Mouse (Mus musculus) kidney, embryonic 15.5 days (tissue): ENCODE measurements around the gene Tmem259. TPM values are rescaled to one million over a fixed set of nuclear protein-coding genes. Genes with fewer than 3 reads are reported as not detected.
A peak's percentile ranks its signal among the peaks of the same experiment; 100 is the strongest.

ENCODE experiments used
- ATAC-seq: fragments of 200-750 bp; cut with Nextera tagmentation; replicated peaks from 2 replicates; pipeline ENCODE4 v1.8.0; 2017; ENCODE audit warnings: moderate TSS enrichment; ENCODE audit not compliant: low FRiP score
- H3K27ac ChIP-seq: fragments of 300-500 bp; sonication (generic); 2 replicates; pipeline ENCODE4 v1.5.1; 2015; ENCODE audit warnings: mild to moderate bottlenecking, inconsistent platforms
- H3K27me3 ChIP-seq: fragments of 300-500 bp; sonication (generic); 2 replicates; pipeline ENCODE4 v1.6.1; 2015; ENCODE audit warnings: inconsistent platforms
- H3K36me3 ChIP-seq: fragments of 300-500 bp; sonication (generic); 2 replicates; pipeline ENCODE4 v1.6.1; 2015; ENCODE audit warnings: inconsistent platforms
- H3K4me1 ChIP-seq: fragments of 300-500 bp; sonication (generic); 2 replicates; pipeline ENCODE4 v1.6.1; 2015; ENCODE audit warnings: inconsistent platforms
- H3K4me2 ChIP-seq: fragments of 300-500 bp; sonication (generic); 2 replicates; pipeline ENCODE4 v1.6.1; 2015; ENCODE audit warnings: moderate library complexity, mild to moderate bottlenecking, inconsistent platforms
- H3K4me3 ChIP-seq: fragments of 300-500 bp; sonication (generic); replicated peaks from 2 replicates; pipeline ENCODE4 v1.5.1; 2015; ENCODE audit warnings: mild to moderate bottlenecking, inconsistent platforms
- H3K9ac ChIP-seq: fragments of 300-500 bp; sonication (generic); 2 replicates; pipeline ENCODE4 v1.6.1; 2015; ENCODE audit warnings: mild to moderate bottlenecking, inconsistent platforms
- H3K9me3 ChIP-seq: fragments of 300-500 bp; sonication (generic); replicated peaks from 2 replicates; pipeline ENCODE4 v1.6.1; 2016; ENCODE audit warnings: inconsistent platforms
- WGBS: fragments of 180-500 bp; shearing (Covaris S2); methylation state at CpG from one replicate; pipeline ENCODE4 v1.1.7; 2015; ENCODE audit warnings: mixed read lengths; 5-methylcytosine and 5-hydroxymethylcytosine counted together
- polyA plus RNA-seq: library from polyadenylated mRNA; unstranded; fragments of >200 nt; fragmentation: Nextera tagmentation; extraction: Ambion mirVana; gene quantifications from 2 replicates; pipeline ENCODE4 v1.2.1, GENCODE M21; 2015

Tmem259 gene
- polyA plus RNA-seq, 1 experiment from 2014 or later: 17.5 TPM

DNA sequence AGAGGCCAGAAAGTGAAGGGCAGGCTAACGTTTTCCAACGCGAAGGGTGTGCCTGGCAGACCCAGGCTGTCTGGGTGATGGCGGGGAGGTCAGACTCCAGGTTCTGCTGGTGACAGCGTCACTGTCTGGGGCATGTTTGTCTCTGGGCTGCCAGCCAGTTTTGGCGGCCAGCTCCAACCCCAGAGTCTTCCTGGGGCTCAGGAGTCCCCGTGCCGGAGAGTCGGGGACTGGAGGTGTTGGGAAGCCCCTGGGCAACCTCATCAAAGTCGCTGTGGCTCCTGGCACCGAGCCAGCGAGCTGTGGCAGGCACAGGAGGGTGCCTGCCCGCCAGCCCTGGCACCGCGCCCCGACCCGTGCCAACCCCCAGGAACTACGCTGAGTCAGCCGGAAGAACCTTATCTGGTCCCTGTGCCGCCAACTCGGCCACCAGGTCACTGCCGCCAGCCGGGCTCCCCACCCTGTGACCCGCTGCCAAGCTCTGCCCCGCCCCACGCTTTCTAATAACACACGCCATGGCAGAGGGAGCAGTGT, 47.2 kb downstream of the Tmem259 start:
- no peak for ATAC-seq
- Histone ChIP-seq H3K9me3 (no peaks in the 10 kb centered on the region), H3K27me3 (no peaks in the 10 kb centered on the region), H3K36me3 (peaks cover 58% of the 10 kb centered on the region), H3K4me2 (peak overlapping the region; percentile 13; the same call in 1 of the 2 replicates), H3K9ac (0 out of 2 replicates have a peak overlapping the region, but pooled peaks have one; percentile 0), H3K4me1 (peaks cover 89% of the 10 kb centered on the region), H3K4me3 (no peak overlapping the region), H3K27ac (peak overlapping the region; percentile 91)
- WGBS: 63% methylated on average over 27 of the region's 27 CpGs

DNA sequence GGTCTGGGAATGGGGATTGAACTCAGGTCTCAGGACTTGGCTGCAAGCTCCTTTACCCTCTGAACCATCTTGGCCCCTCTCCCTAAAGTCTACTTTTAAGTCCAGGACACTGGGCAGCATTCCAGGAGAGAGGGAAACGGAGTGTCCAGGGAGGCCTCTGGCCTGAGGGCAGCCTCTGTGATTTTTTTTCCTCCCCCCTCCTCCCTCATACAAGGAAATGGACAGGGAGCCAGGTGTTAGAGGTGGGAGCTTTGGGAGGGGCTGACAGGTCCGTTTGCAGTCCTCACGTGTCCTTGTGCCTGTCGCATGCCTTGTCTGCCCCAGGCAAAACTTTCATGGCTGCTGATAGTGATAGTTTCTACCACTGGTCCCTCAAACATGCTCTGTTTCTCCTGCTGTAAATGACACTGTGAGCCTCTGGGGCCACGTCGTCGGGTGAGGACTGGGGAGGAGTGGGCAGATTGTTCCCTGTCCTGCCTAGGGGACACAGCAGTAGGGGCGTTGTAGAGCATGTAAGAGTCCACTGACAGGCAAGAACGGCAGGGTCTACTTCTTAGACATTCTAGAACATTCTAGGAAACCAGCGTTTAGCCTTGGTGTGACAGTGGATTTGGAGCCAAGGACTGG, 47.7 kb downstream of the Tmem259 start:
- Histone ChIP-seq H3K9ac (0 out of 2 replicates have a peak overlapping the region, but pooled peaks have one; percentile 0), H3K9me3 (no peaks in the 10 kb centered on the region), H3K36me3 (peaks cover 58% of the 10 kb centered on the region), H3K27ac (peak overlapping the region; percentile 91), H3K4me2 (0 out of 2 replicates have a peak overlapping the region, but pooled peaks have one; percentile 13), H3K27me3 (no peaks in the 10 kb centered on the region), H3K4me1 (peaks cover 95% of the 10 kb centered on the region), H3K4me3 (no peak overlapping the region)
- 53% methylated on average over 10 of the region's 10 CpGs for WGBS
- ATAC-seq: no peak

DNA sequence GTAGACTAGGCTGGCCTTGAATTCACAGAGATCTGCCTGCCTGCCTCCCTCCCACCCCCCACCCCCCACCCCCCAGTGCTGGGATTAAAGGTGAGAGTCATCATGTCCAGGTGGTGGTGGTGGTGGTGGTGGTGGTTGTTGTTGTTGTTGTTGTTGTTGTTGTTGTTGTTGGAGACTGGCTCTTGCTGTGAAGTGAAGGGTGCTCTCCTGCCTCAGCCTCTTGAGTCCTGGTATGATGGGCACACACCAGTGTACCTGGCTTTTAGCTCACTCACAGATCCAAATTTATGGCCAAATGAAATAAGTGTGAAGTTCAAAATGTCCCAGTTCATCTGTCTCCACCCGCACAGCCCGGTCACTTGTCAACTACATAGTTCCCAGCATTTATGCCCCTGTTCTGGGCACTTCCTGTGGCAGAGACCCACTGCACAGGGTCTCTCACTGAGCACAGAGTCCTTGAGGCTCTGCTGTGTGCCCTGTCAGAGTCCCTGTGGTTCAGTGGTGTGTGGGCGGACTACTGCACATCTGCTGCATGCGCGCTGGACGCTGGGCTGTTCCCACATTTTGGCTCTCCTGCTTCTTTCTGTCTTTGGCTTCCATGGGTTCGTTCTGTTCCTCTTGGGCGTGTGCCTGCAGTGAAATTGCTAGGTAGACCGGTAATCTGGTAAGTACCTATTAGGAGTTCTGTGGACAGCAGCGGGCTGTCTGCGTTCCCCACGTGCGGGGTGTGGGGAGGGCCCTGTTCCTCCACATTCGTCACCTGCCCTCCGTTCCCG, 49.1 kb downstream of the Tmem259 start:
- H3K4me2 ChIP-seq: 0 out of 2 replicates have a peak overlapping the region, but pooled peaks have one; percentile 24
- no peaks in the 10 kb centered on the region for H3K9me3 ChIP-seq
- no peak for ATAC-seq
- H3K4me1 ChIP-seq: peaks cover 100% of the 10 kb centered on the region
- H3K36me3 ChIP-seq: peaks cover 58% of the 10 kb centered on the region
- H3K27ac ChIP-seq: 0 out of 2 replicates have a peak overlapping the region, but pooled peaks have one; percentile 82
- H3K4me3 ChIP-seq: no peak overlapping the region
- no peaks in the 10 kb centered on the region for H3K27me3 ChIP-seq
- H3K9ac ChIP-seq: no peak overlapping the region
- WGBS: 82% methylated on average over 16 of the region's 16 CpGs

- 0 out of 2 replicates have a peak overlapping the region, but pooled peaks have one; percentile 24 for H3K4me2 ChIP-seq
- H3K27me3 ChIP-seq: no peaks in the 10 kb centered on the region
- H3K27ac ChIP-seq: peak overlapping the region; percentile 82
- 58% methylated on average over 13 of the region's 13 CpGs for WGBS
- no peak overlapping the region for H3K4me3 ChIP-seq
- H3K9me3 ChIP-seq: no peaks in the 10 kb centered on the region
- H3K4me1 ChIP-seq: peaks cover 100% of the 10 kb centered on the region
- no peak overlapping the region for H3K9ac ChIP-seq
- peak; percentile 19; the same call in 1 of the 2 replicates for ATAC-seq
- peaks cover 58% of the 10 kb centered on the region for H3K36me3 ChIP-seq
Measured at GRCm38 (mm10) chr10:79934272-79934721, 49.8 kb downstream of the Tmem259 start.

- Histone ChIP-seq H3K4me2 (no peak overlapping the region), H3K27ac (peak overlapping the region; percentile 82)
Measured at GRCm38 (mm10) chr10:79933861-79934260, 50.3 kb downstream of the Tmem259 start.

GRCm38 (mm10) chr10:79933145-79933679, 50.9 kb downstream of the Tmem259 start:
- Histone ChIP-seq H3K9ac (no peak overlapping the region), H3K9me3 (no peaks in the 10 kb centered on the region), H3K27ac (peak overlapping the region; percentile 82), H3K4me3 (peak overlapping the region; percentile 6; the same call in 1 of the 2 replicates), H3K4me2 (peak overlapping the region; percentile 26; the same call in 1 of the 2 replicates), H3K4me1 (peaks cover 98% of the 10 kb centered on the region), H3K36me3 (peaks cover 58% of the 10 kb centered on the region), H3K27me3 (no peaks in the 10 kb centered on the region)
- no peak for ATAC-seq
- 66% methylated on average over 9 of the region's 9 CpGs for WGBS

More at GRCm38 (mm10) chr10:79933861-79934260, 50.3 kb downstream of the Tmem259 start:
- 65% methylated on average over 6 of the region's 6 CpGs for WGBS
- ATAC-seq: no peak
- H3K27me3 ChIP-seq: no peaks in the 10 kb centered on the region
- H3K4me3 ChIP-seq: no peak overlapping the region
- no peaks in the 10 kb centered on the region for H3K9me3 ChIP-seq
- H3K4me1 ChIP-seq: peaks cover 100% of the 10 kb centered on the region
- no peak overlapping the region for H3K9ac ChIP-seq
- H3K36me3 ChIP-seq: peaks cover 58% of the 10 kb centered on the region

GRCm38 (mm10) chr10:79932736-79933135, 51.4 kb downstream of the Tmem259 start:
- Histone ChIP-seq H3K9me3 (no peaks in the 10 kb centered on the region), H3K4me2 (peak overlapping the region; percentile 26), H3K9ac (no peak overlapping the region), H3K4me3 (peak overlapping the region; percentile 6; the same call in 1 of the 2 replicates), H3K4me1 (peaks cover 94% of the 10 kb centered on the region), H3K27me3 (no peaks in the 10 kb centered on the region), H3K36me3 (peaks cover 55% of the 10 kb centered on the region), H3K27ac (peak overlapping the region; percentile 82)
- WGBS: 14% methylated on average over 8 of the region's 8 CpGs
- peak; percentile 27; the same call in 1 of the 2 replicates for ATAC-seq

GRCm38 (mm10) chr10:79931797-79932196, 52.3 kb downstream of the Tmem259 start:
- H3K4me1 ChIP-seq: peaks cover 85% of the 10 kb centered on the region

DNA sequence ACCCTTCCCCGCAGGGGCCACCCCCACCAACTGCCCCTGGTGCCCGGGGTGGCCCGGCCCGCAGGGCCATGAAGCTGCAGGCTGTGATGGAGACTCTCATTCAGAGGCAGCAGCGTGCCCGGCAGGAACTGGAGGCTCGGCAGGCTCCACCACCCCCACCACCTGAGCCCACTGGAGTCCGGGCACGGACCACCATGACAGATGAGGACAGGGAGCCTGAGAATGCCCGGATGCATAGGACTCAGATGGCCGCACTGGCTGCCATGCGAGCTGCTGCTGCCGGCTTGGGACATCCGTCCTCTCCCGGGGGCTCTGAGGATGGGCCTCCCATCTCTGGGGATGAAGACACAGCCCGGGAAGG, 53.3 kb downstream of the Tmem259 start:
- Histone ChIP-seq H3K9ac (no peak overlapping the region), H3K9me3 (no peaks in the 10 kb centered on the region), H3K36me3 (peaks cover 47% of the 10 kb centered on the region), H3K27me3 (no peaks in the 10 kb centered on the region), H3K4me3 (no peak overlapping the region), H3K27ac (0 out of 2 replicates have a peak overlapping the region, but pooled peaks have one; percentile 18), H3K4me1 (peaks cover 84% of the 10 kb centered on the region), H3K4me2 (no peak overlapping the region)
- WGBS: 88% methylated on average over 16 of the region's 16 CpGs
- ATAC-seq: no peak

More at GRCm38 (mm10) chr10:79931797-79932196, 52.3 kb downstream of the Tmem259 start:
- Histone ChIP-seq H3K9ac (no peak overlapping the region), H3K9me3 (no peaks in the 10 kb centered on the region), H3K36me3 (peaks cover 54% of the 10 kb centered on the region), H3K27ac (no peak overlapping the region), H3K4me2 (no peak overlapping the region), H3K27me3 (no peaks in the 10 kb centered on the region), H3K4me3 (no peak overlapping the region)
- 83% methylated on average over 9 of the region's 9 CpGs for WGBS
- no peak for ATAC-seq

DNA sequence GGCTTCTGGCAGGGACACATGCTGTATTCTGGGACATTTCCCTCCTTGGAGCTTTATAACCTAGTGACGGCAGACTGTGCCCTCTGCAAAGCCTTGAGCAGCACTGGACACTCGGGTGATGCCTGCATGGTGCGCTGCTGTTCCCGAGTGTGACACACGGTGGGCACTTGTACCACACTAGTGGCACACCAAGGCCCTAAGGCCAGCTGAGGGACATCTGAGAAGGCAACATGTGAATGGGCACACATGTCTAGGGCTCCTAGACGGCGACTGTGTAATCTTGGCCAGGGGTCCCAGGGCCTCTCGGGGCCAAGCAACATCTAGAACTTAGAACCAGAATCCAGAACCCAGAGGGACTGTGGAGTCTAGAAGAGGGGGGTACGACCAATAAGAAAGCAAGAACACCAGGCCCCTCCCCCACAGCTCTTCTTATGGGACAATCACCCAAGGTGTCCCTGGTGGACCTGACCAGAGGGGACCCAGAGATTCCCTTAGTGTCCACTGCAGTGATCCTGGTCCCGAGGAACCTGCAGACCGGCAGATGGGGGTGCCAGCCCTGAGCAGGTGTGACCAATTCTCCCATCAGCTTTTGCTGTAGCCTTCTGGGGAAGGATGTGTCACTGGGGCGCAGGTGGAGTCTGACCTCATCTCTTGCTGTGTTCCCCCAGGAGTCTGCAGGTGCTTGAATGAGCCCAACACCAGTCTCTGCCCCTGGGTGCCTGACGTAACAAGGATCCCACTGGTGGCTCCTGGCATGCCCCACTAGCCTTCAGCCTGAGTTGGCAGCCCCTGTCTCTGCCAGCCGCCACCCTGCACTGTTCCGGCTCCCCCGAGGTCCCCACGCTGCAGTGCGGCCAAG, 53.9 kb downstream of the Tmem259 start:
- WGBS: 81% methylated on average over 18 of the region's 18 CpGs
- no peaks in the 10 kb centered on the region for H3K27me3 ChIP-seq
- H3K36me3 ChIP-seq: peaks cover 41% of the 10 kb centered on the region
- peak overlapping the region; percentile 90; the same call in 1 of the 2 replicates for H3K4me2 ChIP-seq
- peak overlapping the region; percentile 8; the same call in 1 of the 2 replicates for H3K9ac ChIP-seq
- no peak for ATAC-seq
- H3K9me3 ChIP-seq: no peaks in the 10 kb centered on the region
- H3K4me3 ChIP-seq: peak overlapping the region; percentile 100; the same call in 1 of the 2 replicates
- H3K4me1 ChIP-seq: peaks cover 84% of the 10 kb centered on the region
- H3K27ac ChIP-seq: peak overlapping the region; percentile 62
